Mouse (Mus musculus) lung, adult 2 months (tissue): ENCODE results near the gene Rnf26. TPM values are rescaled to one million over a fixed set of nuclear protein-coding genes. Genes with fewer than 3 reads are reported as not detected.

Experiments
- DNase-seq: peaks from one replicate; pipeline ENCODE4 v3.0.0; 2022
- H3K4me1 ChIP-seq: fragments of 200-500 bp; 2 replicates; pipeline ENCODE4 v1.6.1; 2011; ENCODE audit warnings: low read length; ENCODE audit not compliant: control insufficient read depth, insufficient read depth
- H3K4me3 ChIP-seq: fragments of 200-500 bp; replicated peaks from 2 replicates; pipeline ENCODE3; 2011; ENCODE audit warnings: low read depth, mild to moderate bottlenecking, control low read depth, low read length; ENCODE audit errors: extremely low read depth
- CTCF ChIP-seq: fragments of 200-500 bp; IDR thresholded peaks from 2 replicates; pipeline ENCODE4 v1.5.1; 2011; ENCODE audit warnings: mild to moderate bottlenecking, low read length, control low read depth; ENCODE audit not compliant: insufficient read depth
- POLR2A ChIP-seq: fragments of 200-500 bp; IDR thresholded peaks from 2 replicates; pipeline ENCODE4 v1.6.1; 2011; ENCODE audit warnings: low read depth, mild to moderate bottlenecking, control low read depth, low read length, borderline replicate concordance; ENCODE audit errors: extremely low read depth
- WGBS: fragments of 180-500 bp; shearing (Covaris S2); methylation state at CpG from one replicate; pipeline ENCODE4 v1.1.7; 2018; 5-methylcytosine and 5-hydroxymethylcytosine counted together
- polyA plus RNA-seq: library from polyadenylated mRNA; depleted of rRNA; stranded (reverse); fragments of >200 nt; gene quantifications from 2 replicates; pipeline ENCODE4 v1.2.3, GENCODE M21; 2012; rRNA removed

The Rnf26 gene
- polyA plus RNA-seq, 1 experiment: 24.6 TPM

DNA sequence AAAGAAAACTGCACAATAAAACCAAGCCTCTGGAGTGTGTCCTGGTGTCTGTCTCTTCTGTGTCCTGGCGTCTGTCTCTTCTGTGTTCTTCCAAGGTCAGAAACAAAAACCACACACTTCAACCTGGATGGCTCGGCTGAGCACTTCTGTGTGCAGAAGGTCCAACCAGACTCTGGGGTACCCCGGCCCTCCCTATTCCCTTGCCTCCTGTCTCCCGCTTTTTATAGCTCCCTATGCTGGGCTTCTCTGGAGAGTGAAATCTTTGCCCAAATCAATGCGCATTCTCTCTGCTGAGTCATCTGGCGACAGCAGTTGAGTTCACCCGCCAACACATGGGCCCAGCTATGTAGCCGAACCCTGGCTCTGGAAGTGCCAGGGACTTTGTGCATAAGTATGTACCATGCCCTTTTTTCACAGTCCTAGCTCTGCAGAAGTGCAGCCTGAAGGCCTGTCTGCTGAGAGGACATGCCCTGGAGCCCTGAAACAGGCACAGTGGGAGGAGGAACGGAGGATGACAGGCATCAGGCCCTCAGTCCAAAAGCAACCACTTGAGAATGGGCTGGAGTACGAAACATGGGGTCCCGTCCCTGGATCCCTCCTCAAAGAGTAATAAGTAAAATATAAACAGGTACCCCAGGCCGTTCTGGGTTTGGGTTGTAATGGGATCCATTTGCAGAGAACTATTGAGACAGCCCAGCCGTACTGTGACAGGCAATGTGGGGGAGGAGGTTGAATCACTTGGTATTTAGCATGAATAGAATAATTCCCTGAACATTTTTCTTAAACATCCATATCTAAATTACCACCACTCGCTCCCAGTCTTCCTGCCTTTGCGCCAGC lies 64.6 kb downstream of the Rnf26 start:
- no peak for DNase-seq
- 71% methylated on average over 15 of the region's 15 CpGs for WGBS

DNA sequence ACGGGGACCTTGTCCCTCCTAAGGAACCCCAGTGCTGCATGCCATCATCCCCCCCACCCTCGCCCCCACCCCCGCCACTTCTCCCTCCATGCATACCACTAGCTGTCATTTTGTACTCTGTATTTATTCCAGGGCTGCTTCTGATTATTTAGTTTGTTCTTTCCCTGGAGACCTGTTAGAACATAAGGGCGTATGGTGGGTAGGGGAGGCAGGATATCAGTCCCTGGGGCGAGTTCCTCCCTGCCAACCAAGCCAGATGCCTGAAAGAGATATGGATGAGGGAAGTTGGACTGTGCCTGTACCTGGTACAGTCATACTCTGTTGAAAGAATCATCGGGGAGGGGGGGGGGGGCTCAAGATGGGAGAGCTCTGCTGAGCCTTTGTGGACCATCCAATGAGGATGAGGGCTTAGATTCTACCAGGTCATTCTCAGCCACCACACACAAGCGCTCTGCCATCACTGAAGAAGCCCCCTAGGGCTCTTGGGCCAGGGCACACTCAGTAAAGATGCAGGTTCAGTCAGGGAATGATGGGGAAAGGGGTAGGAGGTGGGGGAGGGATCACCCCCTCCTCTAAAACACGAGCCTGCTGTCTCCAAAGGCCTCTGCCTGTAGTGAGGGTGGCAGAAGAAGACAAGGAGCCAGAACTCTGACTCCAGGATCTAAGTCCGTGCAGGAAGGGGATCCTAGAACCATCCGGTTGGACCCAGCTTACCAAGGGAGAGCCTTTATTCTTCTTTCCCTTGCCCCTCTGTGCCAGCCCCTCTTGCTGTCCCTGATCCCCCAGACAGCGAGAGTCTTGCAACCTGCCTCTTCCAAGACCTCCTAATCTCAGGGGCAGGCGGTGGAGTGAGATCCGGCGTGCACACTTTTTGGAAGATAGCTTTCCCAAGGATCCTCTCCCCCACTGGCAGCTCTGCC lies 65.5 kb downstream of the Rnf26 start:
- Histone ChIP-seq H3K4me3 (no peak overlapping the region), H3K4me1 (no peaks in the 10 kb centered on the region)
- no peak for TF ChIP-seq POLR2A
- TF ChIP-seq CTCF: no peak
- WGBS: 67% methylated on average over 14 of the region's 14 CpGs
- no peak for DNase-seq

More for the DNA sequence above, 64.6 kb downstream of the Rnf26 start:
- H3K4me3 ChIP-seq: no peak overlapping the region
- H3K4me1 ChIP-seq: no peaks in the 10 kb centered on the region
- TF ChIP-seq CTCF: no peak
- no peak for TF ChIP-seq POLR2A

GRCm38 (mm10) chr9:44047071-44047470 lies 66.2 kb downstream of the Rnf26 start:
- no peak for DNase-seq
- 41% methylated on average over 6 of the region's 6 CpGs for WGBS
- Histone ChIP-seq H3K4me1 (no peaks in the 10 kb centered on the region), H3K4me3 (no peak overlapping the region)
- TF ChIP-seq POLR2A: no peak
- TF ChIP-seq CTCF: no peak

DNA sequence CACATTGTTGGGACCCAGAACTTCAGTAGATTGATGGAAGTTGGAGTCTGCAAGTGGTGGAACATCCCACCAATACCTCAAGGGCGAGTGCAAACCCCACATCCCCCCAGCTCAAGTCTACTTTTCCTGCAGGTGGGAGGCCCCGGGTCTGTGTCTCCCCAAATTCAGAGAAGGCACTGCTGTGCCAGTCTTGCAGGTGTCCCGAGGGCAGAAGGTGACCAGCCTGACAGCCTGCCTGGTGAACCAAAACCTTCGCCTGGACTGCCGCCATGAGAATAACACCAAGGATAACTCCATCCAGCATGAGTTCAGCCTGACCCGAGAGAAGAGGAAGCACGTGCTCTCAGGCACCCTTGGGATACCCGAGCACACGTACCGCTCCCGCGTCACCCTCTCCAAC lies 66.9 kb downstream of the Rnf26 start:
- no peak for DNase-seq
- TF ChIP-seq POLR2A (no peak), CTCF (no peak)
- Histone ChIP-seq H3K4me3 (no peak overlapping the region), H3K4me1 (no peaks in the 10 kb centered on the region)
- WGBS: 76% methylated on average over 12 of the region's 12 CpGs

- DNase-seq: no peak
- Histone ChIP-seq H3K4me1 (no peaks in the 10 kb centered on the region), H3K4me3 (no peak overlapping the region)
Observed at GRCm38 (mm10) chr9:44045884-44046272, 67.4 kb downstream of the Rnf26 start.

More at GRCm38 (mm10) chr9:44045884-44046272, 67.4 kb downstream of the Rnf26 start:
- WGBS: 79% methylated on average over 5 of the region's 5 CpGs
- TF ChIP-seq POLR2A (no peak), CTCF (no peak)

Other genes starting within 250 kb of the Rnf26 start
- 22.0 and 34.3 TPM in 2 replicates for gene Thy1, start 70.1 kb downstream of the Rnf26 start, polyA plus RNA-seq
- gene Usp2, start 46.5 kb downstream of the Rnf26 start, polyA plus RNA-seq: 5.7 and 9.2 TPM in 2 replicates
- 0.25 and 0.34 TPM in 2 replicates for gene Mfrp, start 11.8 kb downstream of the Rnf26 start, polyA plus RNA-seq
- 29.0 and 31.0 TPM in 2 replicates for gene C1qtnf5, start 6.3 kb downstream of the Rnf26 start, polyA plus RNA-seq
- 0.27 TPM in 1 of 2 replicates, not detected in the other for gene Gm49380, start within 50 bp of the Rnf26 start, polyA plus RNA-seq
- gene Mcam, start 21.0 kb upstream of the Rnf26 start, polyA plus RNA-seq: 170 and 209 TPM in 2 replicates
- 9.0 and 14.2 TPM in 2 replicates for gene Cbl, start 120.5 kb upstream of the Rnf26 start, polyA plus RNA-seq
- gene Ccdc153, start 127.2 kb upstream of the Rnf26 start, polyA plus RNA-seq: 13.8 and 26.9 TPM in 2 replicates
- 0.11 and 0.12 TPM in 2 replicates for gene Pdzd3, start 138.0 kb upstream of the Rnf26 start, polyA plus RNA-seq
- gene Nlrx1, start 155.1 kb upstream of the Rnf26 start, polyA plus RNA-seq: 15.0 and 15.8 TPM in 2 replicates
- 1.7 and 1.9 TPM in 2 replicates for gene Abcg4, start 175.1 kb upstream of the Rnf26 start, polyA plus RNA-seq
- 16.9 and 21.3 TPM in 2 replicates for gene Hinfp, start 192.2 kb upstream of the Rnf26 start, polyA plus RNA-seq
- gene C2cd2l, start 206.8 kb upstream of the Rnf26 start, polyA plus RNA-seq: 77.9 and 88.0 TPM in 2 replicates
- 50.0 and 58.7 TPM in 2 replicates for gene Dpagt1, start 212.5 kb upstream of the Rnf26 start, polyA plus RNA-seq
- 41.3 and 50.1 TPM in 2 replicates for gene H2afx, start 221.2 kb upstream of the Rnf26 start, polyA plus RNA-seq
- 21.8 and 27.7 TPM in 2 replicates for gene Hmbs, start 230.7 kb upstream of the Rnf26 start, polyA plus RNA-seq
- gene Vps11, start 248.2 kb upstream of the Rnf26 start, polyA plus RNA-seq: 21.6 and 30.2 TPM in 2 replicates